Mouse (Mus musculus) limb, embryonic 14.5 days (tissue): ENCODE data around the gene Rasa2. TPM values are rescaled to one million over a fixed set of nuclear protein-coding genes. Genes with fewer than 3 reads are reported as not detected.

ENCODE experiments used
- ATAC-seq: fragments of 200-750 bp; cut with Nextera tagmentation; 2 replicates; pipeline ENCODE4 v1.8.0; 2017; ENCODE audit warnings: low read depth, moderate number of reproducible peaks, moderate TSS enrichment; ENCODE audit not compliant: low FRiP score
- DNase-seq: peaks from one replicate; pipeline ENCODE4 v3.0.0-alpha.2; 2015; ENCODE audit warnings: low spot score
- H3K27ac ChIP-seq: fragments of 300-500 bp; sonication (generic); replicated peaks from 2 replicates; pipeline ENCODE4 v1.5.1; 2014; ENCODE audit warnings: low read depth, mild to moderate bottlenecking, low read length, moderate library complexity, mixed read lengths
- H3K27me3 ChIP-seq: fragments of 300-500 bp; sonication (generic); 2 replicates; pipeline ENCODE4 v1.6.1; 2014; ENCODE audit warnings: low read length, mixed read lengths; ENCODE audit not compliant: control insufficient read depth, insufficient read depth
- H3K36me3 ChIP-seq: fragments of 300-500 bp; sonication (generic); 2 replicates; pipeline ENCODE4 v1.6.1; 2014; ENCODE audit warnings: mild to moderate bottlenecking, low read length, moderate library complexity, mixed read lengths; ENCODE audit not compliant: control insufficient read depth, insufficient read depth
- H3K4me1 ChIP-seq: fragments of 300-500 bp; sonication (generic); 2 replicates; pipeline ENCODE4 v1.6.1; 2014; ENCODE audit warnings: antibody characterized with exemption, low read length, mixed read lengths; ENCODE audit not compliant: control insufficient read depth, insufficient read depth
- H3K4me2 ChIP-seq: fragments of 300-500 bp; sonication (generic); replicated peaks from 2 replicates; pipeline ENCODE4 v1.6.1; 2014; ENCODE audit warnings: low read depth, mild to moderate bottlenecking, low read length, moderate library complexity; ENCODE audit not compliant: severe bottlenecking
- H3K4me3 ChIP-seq: fragments of 300-500 bp; sonication (generic); replicated peaks from 2 replicates; pipeline ENCODE4 v1.5.1; 2014; ENCODE audit warnings: low read length
- H3K9ac ChIP-seq: fragments of 300-500 bp; sonication (generic); 2 replicates; pipeline ENCODE4 v1.6.1; 2014; ENCODE audit warnings: mild to moderate bottlenecking, low read depth, low read length, moderate library complexity; ENCODE audit not compliant: severe bottlenecking
- H3K9me3 ChIP-seq: fragments of 300-500 bp; sonication (generic); 2 replicates; pipeline ENCODE4 v1.6.1; 2016; ENCODE audit warnings: low read length; ENCODE audit not compliant: control insufficient read depth
- POLR2A ChIP-seq: fragments of 200-500 bp; IDR thresholded peaks from 2 replicates; pipeline ENCODE4 v1.8.0; 2012; ENCODE audit warnings: inconsistent platforms, mild to moderate bottlenecking, moderate library complexity, borderline replicate concordance; ENCODE audit not compliant: insufficient read depth, insufficient read length; ENCODE audit errors: extremely low read depth
- WGBS: fragments of 180-500 bp; shearing (Covaris S2); extraction: QIAGEN DNeasy Blood & Tissue Kit; methylation state at CpG from one replicate; pipeline ENCODE4 v1.1.7; 2014; 5-methylcytosine and 5-hydroxymethylcytosine counted together
- polyA plus RNA-seq, 2 experiments: library from polyadenylated mRNA; depleted of rRNA in 1 of 2; stranded (reverse) in 1 of 2; unstranded in 1 of 2; fragments of >200 nt; fragmentation: Nextera tagmentation in 1 of 2; extraction: Ambion mirVana in 1 of 2; gene quantifications; 2 replicates each; pipeline versions ENCODE4 v1.2.1 to v1.2.3; 2012 to 2014

Gene Rasa2
- polyA plus RNA-seq, 2 experiments: 10.9 to 20.6 TPM

- peaks cover 22% of the 10 kb centered on the region for H3K36me3 ChIP-seq
- H3K4me3 ChIP-seq: no peak overlapping the region
- DNase-seq (no peak), ATAC-seq (no peak)
- 56% methylated on average over 8 of the region's 8 CpGs for WGBS
- H3K9ac ChIP-seq: no peak overlapping the region
- H3K4me2 ChIP-seq: no peak overlapping the region
- H3K4me1 ChIP-seq: peaks cover 5% of the 10 kb centered on the region; the same call in 1 of the 2 replicates
- no peaks in the 10 kb centered on the region for H3K27me3 ChIP-seq
- TF ChIP-seq POLR2A: no peak
- H3K9me3 ChIP-seq: peaks cover 9% of the 10 kb centered on the region
- no peak overlapping the region for H3K27ac ChIP-seq
Measured at GRCm38 (mm10) chr9:96611693-96612293, 19.6 kb downstream of the Rasa2 start.

DNA sequence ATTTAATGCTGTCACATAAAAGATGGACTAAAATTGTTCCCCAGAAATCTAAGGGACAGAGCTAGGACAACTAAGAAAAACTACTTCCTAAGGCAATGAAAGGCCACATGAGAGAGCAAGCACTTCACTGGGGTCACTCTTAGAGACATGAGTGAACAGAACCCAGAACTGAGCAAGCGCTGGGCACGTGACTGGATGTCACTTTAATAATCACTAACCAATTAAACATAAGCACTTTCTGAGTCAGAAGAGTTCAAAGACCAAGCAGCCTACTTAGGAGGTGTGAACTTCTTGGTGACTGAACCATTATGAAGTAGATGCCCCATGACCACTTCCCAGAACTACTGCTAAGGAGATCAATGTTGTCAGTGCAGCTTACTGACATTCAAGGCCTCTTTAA lies 20.6 kb downstream of the Rasa2 start:
- H3K27ac ChIP-seq: no peak overlapping the region
- ATAC-seq (no peak), DNase-seq (no peak)
- no peak overlapping the region for H3K4me3 ChIP-seq
- H3K9me3 ChIP-seq: peaks cover 12% of the 10 kb centered on the region
- H3K36me3 ChIP-seq: peaks cover 26% of the 10 kb centered on the region
- 83% methylated on average over 2 of the region's 2 CpGs for WGBS
- no peak overlapping the region for H3K4me2 ChIP-seq
- H3K9ac ChIP-seq: no peak overlapping the region
- peaks cover 5% of the 10 kb centered on the region; the same call in 1 of the 2 replicates for H3K4me1 ChIP-seq
- H3K27me3 ChIP-seq: no peaks in the 10 kb centered on the region
- TF ChIP-seq POLR2A: no peak

DNA sequence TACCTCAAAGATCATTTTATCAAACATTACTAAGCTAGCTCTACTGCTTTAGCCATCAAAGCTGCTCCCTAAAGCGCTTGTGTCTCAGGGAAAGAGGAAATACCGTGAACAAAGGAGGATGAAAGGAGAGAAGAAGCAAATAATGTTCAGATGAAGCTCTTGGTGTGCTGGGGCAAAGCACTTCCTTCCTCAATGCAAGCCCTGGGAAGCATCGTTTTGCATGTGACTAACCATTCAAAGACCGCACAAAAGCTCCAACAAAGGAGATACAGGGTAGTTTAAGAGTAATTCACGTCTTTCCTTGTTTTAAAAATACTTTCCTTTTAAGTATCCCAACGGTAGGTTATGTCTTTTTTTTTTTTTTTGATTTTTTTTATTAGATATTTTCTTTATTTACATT lies 28.0 kb downstream of the Rasa2 start:
- Histone ChIP-seq H3K4me2 (no peak overlapping the region), H3K4me1 (no peaks in the 10 kb centered on the region), H3K9ac (no peak overlapping the region), H3K4me3 (no peak overlapping the region), H3K27ac (no peak overlapping the region), H3K27me3 (no peaks in the 10 kb centered on the region), H3K9me3 (peaks cover 12% of the 10 kb centered on the region), H3K36me3 (peaks cover 34% of the 10 kb centered on the region)
- no peak for DNase-seq
- WGBS: 59% methylated on average over 6 of the region's 6 CpGs
- TF ChIP-seq POLR2A: no peak
- no peak for ATAC-seq

DNA sequence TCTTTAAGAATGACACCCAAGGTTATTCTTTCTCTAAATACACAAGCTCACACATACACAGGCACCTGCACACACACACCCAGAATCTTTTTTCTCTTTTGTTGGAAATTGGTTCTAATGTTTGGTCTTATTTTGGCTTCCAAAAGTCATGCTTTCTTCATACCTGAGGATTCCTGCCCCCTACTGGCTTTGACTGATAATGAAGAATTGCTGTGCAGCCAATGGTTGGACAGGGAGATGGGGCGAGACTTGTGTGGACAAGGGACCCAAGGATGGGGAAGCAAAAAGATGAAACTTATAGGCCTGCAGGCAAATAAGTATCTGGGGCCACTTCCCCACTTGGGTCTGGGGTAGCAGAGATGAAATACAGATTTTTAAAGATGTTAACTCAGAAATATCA lies 33.5 kb downstream of the Rasa2 start:
- TF ChIP-seq POLR2A: no peak
- no peak overlapping the region for H3K4me3 ChIP-seq
- no peak overlapping the region for H3K9ac ChIP-seq
- 83% methylated on average over 1 of the region's 1 CpGs for WGBS
- peaks cover 42% of the 10 kb centered on the region for H3K36me3 ChIP-seq
- DNase-seq (no peak), ATAC-seq (no peak)
- H3K27me3 ChIP-seq: no peaks in the 10 kb centered on the region
- H3K4me1 ChIP-seq: no peaks in the 10 kb centered on the region
- no peak overlapping the region for H3K4me2 ChIP-seq
- H3K27ac ChIP-seq: no peak overlapping the region
- H3K9me3 ChIP-seq: no peaks in the 10 kb centered on the region

- H3K27ac ChIP-seq: no peak overlapping the region
- WGBS: 93% methylated on average over 11 of the region's 11 CpGs
- no peak overlapping the region for H3K9ac ChIP-seq
- no peaks in the 10 kb centered on the region for H3K4me1 ChIP-seq
- no peak for TF ChIP-seq POLR2A
- no peaks in the 10 kb centered on the region for H3K27me3 ChIP-seq
- no peak overlapping the region for H3K4me2 ChIP-seq
- ATAC-seq (no peak), DNase-seq (no peak)
- H3K4me3 ChIP-seq: no peak overlapping the region
- no peaks in the 10 kb centered on the region for H3K9me3 ChIP-seq
- peaks cover 42% of the 10 kb centered on the region for H3K36me3 ChIP-seq
Measured at GRCm38 (mm10) chr9:96592670-96593600, 38.5 kb downstream of the Rasa2 start.
